Mouse (Mus musculus) ovary, postnatal 36 days (tissue): ENCODE data around the gene Tpbgl.

Experiments
- DNase-seq: peaks from one replicate; pipeline ENCODE4 v3.0.0; 2022; ENCODE audit warnings: low spot score, mixed read lengths

The Tpbgl gene

DNA sequence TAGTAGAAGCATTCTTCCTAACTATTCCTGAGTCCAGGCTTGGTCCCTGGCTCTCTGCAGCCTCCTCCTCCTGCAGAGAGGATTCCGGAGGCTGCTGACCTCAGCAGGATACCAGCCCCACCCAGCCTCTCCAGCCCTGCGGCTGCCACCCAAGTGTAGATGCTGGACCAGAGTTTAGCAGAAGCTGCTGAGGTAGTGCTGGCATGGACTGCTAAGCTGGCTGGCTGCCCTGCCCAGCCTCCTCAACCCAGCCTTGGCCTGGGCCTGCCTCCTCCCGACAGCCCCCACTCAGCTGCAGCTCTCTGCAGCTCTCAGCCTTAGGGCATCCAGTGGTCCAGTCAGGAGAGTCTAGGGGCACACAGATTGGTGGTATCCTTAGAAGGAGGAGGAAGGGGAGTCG, 14.3 kb upstream of the Tpbgl start:
- peak; percentile 31 for DNase-seq

DNA sequence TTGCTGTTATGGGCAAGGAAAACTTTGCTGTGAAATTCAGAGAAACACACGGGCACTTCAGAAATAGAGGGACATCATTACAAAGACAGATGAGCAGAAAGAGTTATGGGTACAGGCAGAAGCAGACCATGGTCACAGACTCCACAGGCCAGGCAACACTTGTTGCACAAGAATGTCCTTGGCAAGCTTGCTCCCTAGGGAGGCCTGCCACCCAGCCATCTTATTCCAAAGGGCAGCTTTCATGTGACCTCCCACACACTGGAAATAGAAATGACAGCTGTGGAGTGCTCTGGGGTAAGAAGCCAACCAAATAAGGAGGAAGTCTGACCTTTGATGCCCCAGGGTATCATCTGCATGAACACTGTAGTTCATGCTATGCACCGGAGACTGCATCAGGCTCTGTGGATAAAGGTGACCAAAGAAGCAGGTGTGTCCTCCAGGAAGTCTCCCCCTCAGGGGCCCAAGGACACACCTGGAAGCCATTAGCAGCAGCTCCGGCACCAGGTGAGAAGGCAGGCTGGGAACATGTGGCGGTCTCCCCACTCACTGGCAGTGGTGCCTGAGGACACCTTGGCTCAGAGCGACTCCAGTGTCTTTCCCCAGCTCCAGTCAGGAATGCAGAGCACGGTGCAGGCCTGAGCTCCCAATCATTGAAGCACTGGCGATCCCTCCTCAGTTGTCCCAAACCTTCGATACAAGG, 7.2 kb upstream of the Tpbgl start:
- DNase-seq, result no peak

DNA sequence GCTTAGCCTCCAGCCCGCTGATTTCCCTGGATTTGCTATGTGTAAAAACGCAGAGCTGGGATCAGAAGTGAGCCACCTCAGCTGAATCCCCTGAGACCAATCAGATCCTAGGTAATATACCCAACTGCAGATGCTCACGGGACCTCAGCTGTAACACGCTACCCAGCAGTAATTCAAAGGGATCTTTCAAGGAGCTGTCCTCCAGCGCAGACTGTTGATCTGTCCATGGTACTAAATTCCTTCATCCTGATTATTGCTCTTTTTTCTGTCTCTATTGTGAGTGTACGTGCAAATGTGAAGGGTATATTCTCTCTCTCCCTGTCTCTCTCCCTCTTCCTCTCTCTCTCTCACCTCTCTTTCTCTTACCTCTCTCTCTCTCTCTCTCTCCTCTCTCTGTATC, 5.4 kb upstream of the Tpbgl start:
- no peak for DNase-seq

DNA sequence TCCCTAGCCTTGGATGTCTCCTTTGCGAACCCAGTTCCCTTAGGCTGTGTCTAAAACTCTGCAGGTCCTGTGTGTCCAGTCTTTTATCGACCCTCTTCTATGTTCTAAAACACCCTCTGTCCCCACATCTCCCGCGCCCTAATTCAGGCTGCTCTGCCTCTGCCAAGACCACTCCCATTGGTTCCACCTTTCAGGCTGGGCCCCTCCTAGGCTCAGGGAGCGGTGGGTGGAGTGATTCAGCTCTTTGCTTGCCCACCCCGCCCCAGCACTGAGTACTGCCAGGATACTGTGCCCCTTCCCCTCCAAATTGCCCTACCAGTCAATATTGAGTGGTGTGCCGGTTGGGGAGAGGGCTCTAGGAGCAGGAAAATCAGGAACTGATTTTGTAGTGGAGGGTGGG, 463 bp upstream of the Tpbgl start:
- DNase-seq, result no peak

DNA sequence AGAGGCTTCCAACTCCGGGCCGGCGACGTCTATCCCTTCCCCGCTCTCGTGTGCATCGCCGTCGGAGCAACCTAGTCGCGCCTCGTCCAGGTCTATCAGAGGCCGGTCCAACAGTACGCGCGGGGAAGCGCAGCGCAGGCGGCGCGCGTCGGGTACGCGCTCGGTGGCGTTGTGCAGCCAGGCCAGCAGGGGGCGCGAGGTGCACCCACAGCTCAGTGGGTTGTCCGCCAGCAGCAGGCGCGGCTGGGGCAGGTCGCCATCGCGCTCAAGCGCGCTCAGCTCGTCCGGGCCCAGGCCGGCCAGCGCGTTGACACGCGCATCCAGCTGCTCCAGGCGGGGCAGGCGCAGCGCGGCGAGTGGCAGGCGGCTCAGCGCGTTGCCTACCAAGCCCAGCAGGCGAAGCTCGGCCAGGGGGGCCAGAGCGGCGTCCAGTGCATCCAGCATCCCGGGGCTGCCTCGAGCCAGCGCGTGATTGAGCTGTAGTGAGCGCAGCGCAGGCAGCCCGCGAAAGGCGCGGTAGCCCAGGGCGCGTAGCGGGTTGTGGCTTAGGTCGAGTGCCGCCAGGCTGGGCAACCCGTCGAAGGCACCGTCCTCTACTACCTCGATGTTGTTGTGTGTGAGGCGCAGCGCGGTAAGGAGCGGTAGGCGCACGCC, 1.1 kb downstream of the Tpbgl start:
- peak; percentile 90 for DNase-seq

DNA sequence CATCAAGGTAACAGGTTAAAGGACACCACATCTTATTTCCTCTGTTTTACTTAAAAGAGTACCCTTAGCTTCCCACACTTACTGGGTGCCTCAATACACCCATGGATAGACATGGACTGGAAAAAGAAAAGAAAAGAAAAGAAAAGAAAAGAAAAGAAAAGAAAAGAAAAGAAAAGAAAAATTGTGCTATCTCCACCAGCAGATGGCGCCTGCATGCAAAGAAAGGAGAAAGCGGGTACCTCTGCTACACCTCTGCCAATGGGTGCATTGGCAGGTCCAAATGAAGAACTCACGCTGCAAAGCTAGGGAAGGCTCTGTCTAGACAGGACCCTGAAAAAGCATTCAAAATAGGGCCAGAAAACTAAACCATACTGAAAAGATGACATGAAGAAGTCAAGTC, 8.0 kb downstream of the Tpbgl start:
- DNase-seq, result no peak

DNA sequence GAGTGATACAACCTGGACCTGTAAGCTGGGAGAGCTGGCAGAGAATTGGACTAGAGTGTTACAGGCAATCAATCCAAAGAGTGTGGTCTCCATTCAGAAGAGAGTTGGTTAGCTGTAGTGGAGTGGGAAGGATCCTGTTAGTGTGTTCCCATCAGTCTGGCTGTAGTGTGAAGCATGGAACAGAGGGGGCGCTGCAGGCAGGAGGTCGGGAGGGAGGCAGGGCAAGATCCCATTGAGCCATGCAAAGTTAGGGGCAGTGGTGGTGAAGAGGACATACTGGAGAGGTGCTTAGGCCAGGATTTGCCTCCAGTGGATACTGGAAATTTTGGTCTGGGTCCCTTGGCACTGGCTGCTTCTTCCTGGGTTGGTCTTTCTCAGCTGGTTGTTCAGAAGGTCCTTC, 8.6 kb downstream of the Tpbgl start:
- no peak for DNase-seq

DNA sequence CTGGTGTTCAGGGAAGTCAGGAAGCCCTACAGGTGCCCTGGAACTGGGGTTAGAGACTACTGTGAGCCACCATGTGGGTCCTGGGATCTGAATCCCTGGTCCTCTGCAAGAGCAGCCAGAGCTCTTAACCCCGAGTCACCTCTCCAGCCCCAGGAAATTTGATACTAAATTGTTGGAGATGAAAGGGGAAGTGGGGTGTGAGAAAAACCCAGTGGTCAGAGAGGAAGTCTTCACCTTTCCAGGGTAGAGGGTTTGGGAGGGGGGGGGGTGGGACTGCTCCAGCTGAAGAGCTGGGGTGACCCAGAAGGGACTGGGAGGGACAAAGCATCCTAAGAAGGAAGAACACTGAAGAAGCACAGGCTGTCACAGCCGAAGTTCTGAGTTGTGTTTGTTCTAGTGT, 19.3 kb downstream of the Tpbgl start:
- no peak for DNase-seq

DNA sequence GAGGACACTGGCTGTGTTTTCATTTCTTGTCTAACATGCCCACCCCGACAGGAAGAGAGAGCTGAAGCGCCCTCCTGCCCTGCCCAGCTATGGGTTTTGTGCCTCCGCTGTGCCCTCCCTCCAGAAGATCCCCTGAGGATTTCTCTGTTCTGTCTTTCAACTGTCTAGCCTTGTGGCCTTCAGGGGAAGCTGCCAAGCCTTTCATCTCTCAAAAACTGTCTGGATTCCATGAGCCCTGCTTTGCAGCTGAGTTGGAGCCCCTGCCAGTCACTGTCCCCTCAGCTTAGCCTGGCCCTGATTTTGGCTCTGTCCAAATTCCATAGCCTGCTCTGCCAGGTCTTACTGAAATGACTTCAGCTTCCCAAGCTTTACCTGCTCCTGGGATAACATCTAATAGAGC, 20.1 kb downstream of the Tpbgl start:
- no peak for DNase-seq

DNA sequence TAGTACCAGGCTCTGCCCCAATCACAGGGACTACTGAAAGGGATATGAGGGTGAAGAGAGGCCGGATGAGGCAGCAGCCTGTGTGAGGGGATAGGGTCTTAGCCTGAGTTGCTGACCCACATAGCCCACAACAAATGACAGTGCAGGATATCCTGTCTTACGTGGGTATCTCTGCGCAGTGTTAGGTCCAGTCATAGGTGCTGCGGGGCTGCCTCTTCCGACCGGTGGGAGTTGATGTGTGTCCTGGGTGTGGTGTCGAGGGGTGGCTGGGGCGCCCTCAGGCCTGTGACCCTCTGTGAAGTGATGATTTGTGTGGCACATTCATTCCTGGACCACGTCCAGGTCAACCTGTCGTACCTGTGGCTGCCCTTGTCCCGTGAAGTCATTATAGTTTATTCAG, 20.6 kb downstream of the Tpbgl start:
- DNase-seq, result no peak

DNA sequence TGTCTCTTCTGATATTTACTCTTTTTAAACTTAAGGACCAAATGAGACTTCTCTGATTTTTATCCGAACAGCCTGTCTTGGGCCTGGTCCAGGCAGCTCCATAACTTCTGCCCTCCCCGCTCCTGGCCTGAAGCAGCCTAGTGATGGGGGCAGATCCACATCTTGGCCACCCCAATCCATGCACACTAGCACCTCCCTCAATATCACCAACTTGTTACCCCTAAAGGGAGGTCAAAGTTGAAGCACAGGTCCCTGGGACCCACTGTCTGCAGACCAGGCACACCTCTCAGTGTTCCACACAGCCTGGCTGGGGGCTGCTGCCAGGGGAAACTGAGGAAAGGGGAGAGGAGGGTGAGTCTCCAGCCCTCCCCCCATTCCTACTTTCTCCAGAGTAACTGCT, 21.8 kb downstream of the Tpbgl start:
- no peak for DNase-seq

DNA sequence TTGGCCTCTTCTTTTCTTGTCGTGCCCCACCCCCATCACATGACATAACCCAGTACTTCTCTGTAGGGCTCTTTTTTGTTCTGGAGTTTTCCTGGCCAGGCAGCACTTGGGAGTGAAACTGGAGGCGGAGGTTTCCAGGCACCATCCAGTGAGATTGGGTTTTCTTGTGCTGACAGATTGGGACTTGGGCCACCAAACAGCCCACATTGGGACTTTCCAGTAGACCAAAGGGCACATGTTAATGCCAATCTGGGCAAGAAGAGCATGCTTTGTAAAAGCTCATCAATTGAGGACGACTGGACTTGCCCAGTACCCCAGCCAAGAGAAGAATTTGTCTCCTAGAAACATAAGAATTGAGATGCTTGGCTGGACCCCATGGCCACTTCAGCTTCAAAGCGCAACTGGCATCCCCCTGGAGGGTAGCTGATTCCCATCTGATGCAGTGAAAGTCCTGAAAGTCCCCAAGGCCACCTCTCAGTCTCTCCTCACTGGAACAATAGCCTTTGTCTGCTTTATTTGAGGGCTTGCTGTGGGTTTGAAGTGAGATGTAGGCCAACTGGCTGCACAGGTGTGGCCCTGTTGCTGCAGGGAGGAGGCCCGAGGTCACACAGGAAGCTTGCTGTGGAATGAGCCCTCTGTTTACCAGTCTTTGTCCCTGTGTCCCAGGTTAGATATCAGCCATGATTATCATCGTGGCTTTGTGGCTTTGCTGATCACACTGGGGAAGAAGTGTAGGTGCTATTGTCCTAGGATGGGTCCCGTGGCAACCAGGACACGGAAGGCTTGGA, 22.8 kb downstream of the Tpbgl start:
- DNase-seq, result no peak

DNA sequence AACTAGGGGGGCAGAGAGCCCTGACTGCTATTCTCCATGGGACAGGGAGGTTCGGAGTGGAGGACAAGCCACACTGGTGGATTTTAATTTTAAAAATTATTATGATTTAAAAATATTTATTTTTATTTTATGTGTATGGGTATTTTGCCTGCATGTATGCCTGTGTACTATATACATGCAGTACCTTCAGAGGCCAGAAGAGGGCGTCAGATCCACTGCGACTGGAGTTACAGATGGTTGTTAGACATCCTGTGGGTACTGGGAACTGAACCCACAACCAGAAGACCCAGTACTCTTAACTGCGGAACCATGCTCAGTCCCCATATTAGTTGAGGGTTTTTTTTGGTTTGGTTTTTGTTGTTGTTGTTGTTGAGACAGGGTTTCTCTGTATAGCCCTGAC, 28.2 kb downstream of the Tpbgl start:
- DNase-seq, result no peak

DNA sequence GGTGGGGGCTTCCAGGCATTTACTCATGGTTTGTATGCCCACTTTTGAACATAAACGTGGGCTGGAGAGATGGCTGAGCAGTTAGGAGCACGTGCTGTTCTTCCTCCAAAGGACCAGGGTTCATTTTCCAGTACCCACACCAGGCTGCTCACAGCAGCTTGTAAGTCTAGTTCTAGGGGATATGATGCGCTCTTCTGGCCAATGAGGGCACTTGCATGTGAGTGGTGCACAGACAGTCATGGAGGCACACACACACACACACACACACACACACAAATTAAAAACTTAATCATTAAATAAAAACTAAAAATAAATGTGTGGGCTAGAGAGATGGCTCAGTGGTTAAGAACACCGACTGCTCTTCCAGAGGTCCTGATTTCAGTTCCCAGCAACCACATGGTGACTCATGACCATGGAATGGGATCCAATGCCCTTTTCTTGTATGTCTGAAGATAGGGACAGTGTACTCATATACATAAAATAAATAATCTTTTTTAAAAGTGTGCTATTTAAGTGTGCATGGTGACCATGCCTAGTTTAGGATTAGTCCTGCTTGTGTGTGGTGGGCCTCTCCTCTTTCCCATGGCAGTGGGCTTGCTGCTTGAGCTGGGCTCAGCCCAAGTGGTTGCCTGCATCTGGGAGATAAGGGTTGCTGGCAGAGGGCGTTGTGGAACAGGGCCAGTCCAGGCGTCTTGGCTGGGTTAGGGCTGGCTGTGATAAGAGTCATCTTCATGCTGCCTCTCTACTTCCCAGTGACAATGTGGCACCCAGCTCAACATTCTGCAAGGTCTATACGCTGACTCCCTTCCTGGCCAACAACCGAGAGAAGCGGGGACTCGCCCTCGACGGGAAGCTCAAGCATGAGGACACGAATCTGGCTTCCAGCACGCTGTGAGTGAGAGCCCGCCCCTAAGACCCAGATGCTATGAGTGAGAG, 32.8 kb downstream of the Tpbgl start:
- no peak for DNase-seq

DNA sequence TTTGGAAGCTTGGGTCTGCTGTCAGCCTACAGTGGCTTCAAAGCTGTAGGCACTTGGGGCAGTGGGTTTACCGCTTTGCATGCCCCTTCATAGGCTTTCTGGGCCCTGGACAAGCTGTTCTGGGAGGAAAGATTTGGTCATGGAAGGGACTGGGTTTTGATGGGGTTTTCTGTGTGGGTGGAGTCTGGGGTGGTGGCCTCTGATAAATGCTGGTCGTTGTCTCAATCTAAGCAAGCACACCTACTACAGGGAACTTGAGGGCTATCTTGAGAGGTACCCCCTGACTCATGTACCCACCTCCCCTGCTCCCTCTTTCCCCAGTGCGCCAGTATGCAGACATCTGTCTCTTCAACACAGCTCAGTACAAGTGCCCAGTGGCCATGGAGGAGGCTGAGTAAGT, 34.2 kb downstream of the Tpbgl start:
- DNase-seq, result no peak

DNA sequence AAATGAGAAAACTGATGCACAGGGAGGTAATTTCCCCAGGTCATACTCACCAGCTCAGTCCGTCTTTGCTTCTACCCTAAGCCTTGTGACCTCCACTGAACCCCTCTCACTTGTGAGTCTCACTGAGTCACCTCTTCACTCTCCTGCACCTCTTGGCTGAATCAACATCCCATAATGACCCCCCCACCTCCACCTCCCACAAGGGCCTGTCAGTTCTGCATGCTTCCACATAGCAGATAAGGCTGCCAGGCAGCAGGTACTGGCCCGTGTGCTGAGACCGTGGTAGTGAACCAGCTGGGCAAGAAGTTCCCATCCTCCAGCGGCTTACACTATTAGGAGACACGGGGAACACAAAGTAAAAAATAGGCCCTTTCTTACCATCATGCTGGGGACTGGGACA, 36.3 kb downstream of the Tpbgl start:
- DNase-seq, result no peak

DNA sequence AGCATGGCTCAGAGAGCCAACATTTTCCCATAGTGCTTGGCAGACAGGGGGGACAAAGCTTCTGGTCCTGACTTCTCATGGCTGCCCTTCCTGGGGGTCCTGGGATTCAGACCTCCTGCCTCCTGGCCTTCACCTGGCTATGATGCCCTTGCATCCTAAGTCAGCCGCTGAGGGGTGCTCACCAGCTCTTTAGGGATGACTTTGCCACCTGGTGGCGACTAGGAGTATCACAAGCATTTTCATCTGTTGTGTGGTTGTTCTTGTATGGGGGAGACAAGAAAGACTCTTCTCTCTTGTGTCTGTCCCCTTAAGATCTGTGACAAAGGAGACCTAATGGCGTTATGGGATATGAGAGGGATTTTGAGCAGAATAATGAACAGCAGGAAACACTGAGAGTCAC, 36.8 kb downstream of the Tpbgl start:
- DNase-seq, result peak; percentile 54

DNA sequence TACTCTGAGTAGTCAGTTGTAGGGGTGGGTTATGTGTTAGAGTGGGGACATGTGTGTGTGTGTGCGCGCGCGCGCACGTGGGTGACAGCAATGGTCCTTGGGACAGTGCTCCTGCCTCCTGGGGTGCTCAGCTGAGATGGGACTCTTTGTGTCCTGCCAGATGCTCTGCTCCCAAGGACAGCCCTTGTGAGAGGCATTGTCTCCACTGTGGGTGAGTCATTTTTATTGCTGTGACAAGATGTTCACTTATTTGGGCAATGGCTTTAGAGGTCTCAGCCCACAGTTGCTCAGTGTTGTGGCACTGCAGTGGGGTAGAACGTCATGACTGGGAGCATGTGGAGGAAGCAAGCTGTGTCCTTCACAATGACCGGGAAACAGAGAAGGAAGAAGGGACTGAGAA, 40.9 kb downstream of the Tpbgl start:
- no peak for DNase-seq

DNA sequence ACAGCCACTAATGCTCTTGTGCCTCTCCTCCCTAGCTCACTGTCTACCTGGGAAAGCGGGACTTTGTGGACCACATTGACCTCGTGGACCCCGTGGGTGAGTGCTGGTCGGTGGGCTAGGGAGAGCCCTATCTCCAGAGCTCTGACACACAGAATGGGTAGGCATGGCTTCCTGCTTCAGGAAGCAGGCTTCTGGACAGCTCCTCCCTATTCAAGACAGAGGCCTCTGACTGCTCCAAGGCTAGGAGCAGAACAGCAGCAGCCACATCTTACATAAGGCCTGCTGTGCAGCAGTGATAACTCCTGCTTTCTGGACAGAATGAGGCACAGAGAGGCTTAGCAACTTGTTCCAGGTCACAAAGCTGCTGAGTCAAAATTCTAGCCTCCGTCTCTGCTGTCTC, 43.3 kb downstream of the Tpbgl start:
- no peak for DNase-seq

DNA sequence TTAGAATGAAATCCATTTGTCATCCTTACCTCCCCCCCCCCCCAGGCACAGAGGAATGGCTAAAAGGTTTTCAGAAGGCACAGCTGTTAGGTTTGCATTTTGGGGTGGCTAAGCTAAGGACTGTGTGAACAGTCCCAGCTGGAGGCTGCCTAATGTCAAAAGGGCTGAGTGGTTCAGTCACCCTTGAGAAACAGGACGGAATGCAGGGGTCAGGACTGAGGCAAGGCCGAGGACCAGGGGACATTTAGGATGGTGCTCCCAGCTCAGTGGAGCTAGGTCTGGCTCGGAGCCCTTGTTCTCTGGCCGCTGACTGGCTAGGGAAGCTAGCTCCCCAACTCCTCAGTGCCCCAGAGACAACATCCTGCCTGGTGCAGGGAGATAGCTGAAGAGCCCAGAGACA, 44.0 kb downstream of the Tpbgl start:
- no peak for DNase-seq

DNA sequence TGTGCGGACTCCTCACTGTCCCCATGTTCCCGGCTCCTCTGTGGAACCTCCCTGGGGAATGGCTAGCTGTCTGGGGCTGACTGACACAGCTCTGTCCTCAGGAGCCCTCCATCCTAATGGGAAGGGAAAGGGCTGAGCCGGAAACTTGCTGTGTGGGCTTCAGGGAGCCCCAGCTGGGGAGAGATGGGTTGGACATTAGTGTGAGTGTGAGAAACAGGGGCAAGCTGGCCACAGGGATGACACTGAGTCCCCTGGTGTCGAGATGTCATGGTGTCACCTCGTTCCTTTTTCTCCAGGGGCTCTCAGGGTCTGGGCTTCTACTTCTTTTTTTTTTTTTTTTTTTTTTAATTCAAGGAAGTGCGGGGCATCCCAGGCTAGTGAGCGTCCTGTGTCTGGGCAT, 44.6 kb downstream of the Tpbgl start:
- DNase-seq, result no peak

DNA sequence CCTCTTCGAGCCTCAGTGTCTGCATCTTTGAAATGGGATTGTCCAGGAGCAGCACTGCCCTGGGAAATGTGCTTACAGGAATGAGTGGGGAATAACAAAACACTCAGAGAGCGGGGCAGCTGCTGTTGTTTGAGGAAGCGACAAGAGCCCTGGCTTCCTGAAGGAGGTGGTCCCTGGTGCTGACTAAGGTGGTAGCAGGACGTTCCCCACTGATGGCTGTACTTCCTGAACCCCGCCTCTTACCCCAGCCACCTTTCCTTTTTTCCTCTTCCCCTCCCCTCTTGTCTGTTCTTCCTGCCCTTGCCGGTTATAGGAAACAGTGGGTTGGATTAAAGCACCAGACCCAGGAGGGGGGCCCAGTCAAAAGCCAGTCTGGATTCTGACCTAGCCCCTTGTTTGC, 46.7 kb downstream of the Tpbgl start:
- DNase-seq, result no peak
